Mouse (Mus musculus) splenic B cell, adult 2 months (primary cell): ENCODE data around the gene Cdkl5.

Source experiments
- DNase-seq: peaks from one replicate; pipeline ENCODE4 v3.0.0-alpha.2; 2011; ENCODE audit warnings: low read depth, low spot score
- H3K27me3 ChIP-seq: 2 replicates; pipeline ENCODE4 v1.6.1; 2012; ENCODE audit warnings: mild to moderate bottlenecking, low read length, moderate library complexity, mixed read lengths; ENCODE audit not compliant: control insufficient read depth, poor library complexity, insufficient read depth, severe bottlenecking
- H3K36me3 ChIP-seq: 2 replicates; pipeline ENCODE4 v1.6.1; 2012; ENCODE audit warnings: mild to moderate bottlenecking, low read length, moderate library complexity, mixed read lengths; ENCODE audit not compliant: control insufficient read depth, poor library complexity, insufficient read depth, severe bottlenecking

Cdkl5 gene

GRCm38 (mm10) chrX:160958593-160959131 lies 35.8 kb downstream of the Cdkl5 start:
- DNase-seq: no peak
- H3K27me3 ChIP-seq: no peaks in the 10 kb centered on the region
- H3K36me3 ChIP-seq: no peaks in the 10 kb centered on the region

- Histone ChIP-seq H3K36me3 (no peaks in the 10 kb centered on the region), H3K27me3 (no peaks in the 10 kb centered on the region)
- no peak for DNase-seq
Observed at GRCm38 (mm10) chrX:160949583-160949982, 44.9 kb downstream of the Cdkl5 start.

- Histone ChIP-seq H3K36me3 (no peaks in the 10 kb centered on the region), H3K27me3 (no peaks in the 10 kb centered on the region)
- no peak for DNase-seq
Observed at GRCm38 (mm10) chrX:160944722-160945121, 49.8 kb downstream of the Cdkl5 start.

- H3K36me3 ChIP-seq: no peaks in the 10 kb centered on the region
- DNase-seq: peak; percentile 25
Observed at GRCm38 (mm10) chrX:160935541-160935940, 59.0 kb downstream of the Cdkl5 start.

GRCm38 (mm10) chrX:160930656-160931055 lies 63.8 kb downstream of the Cdkl5 start:
- peak; percentile 15 for DNase-seq
- Histone ChIP-seq H3K36me3 (no peaks in the 10 kb centered on the region), H3K27me3 (no peaks in the 10 kb centered on the region)

More at GRCm38 (mm10) chrX:160935541-160935940, 59.0 kb downstream of the Cdkl5 start:
- H3K27me3 ChIP-seq: no peaks in the 10 kb centered on the region

GRCm38 (mm10) chrX:160928870-160929269 lies 65.6 kb downstream of the Cdkl5 start:
- H3K27me3 ChIP-seq: no peaks in the 10 kb centered on the region
- no peak for DNase-seq
- no peaks in the 10 kb centered on the region for H3K36me3 ChIP-seq

- H3K27me3 ChIP-seq: no peaks in the 10 kb centered on the region
- H3K36me3 ChIP-seq: no peaks in the 10 kb centered on the region
- no peak for DNase-seq
Observed at GRCm38 (mm10) chrX:160919022-160919637, 75.4 kb downstream of the Cdkl5 start.

GRCm38 (mm10) chrX:160906952-160907351 lies 87.6 kb downstream of the Cdkl5 start, which contains the start of gene Gja6:
TSS of gene Gja6 (minus strand) at chrX:160907052.
- Histone ChIP-seq H3K36me3 (no peaks in the 10 kb centered on the region), H3K27me3 (no peaks in the 10 kb centered on the region)
- no peak for DNase-seq

GRCm38 (mm10) chrX:160906477-160906876 lies 88.0 kb downstream of the Cdkl5 start:
- no peaks in the 10 kb centered on the region for H3K27me3 ChIP-seq
- no peak for DNase-seq
- H3K36me3 ChIP-seq: no peaks in the 10 kb centered on the region

- H3K27me3 ChIP-seq: no peaks in the 10 kb centered on the region
- H3K36me3 ChIP-seq: no peaks in the 10 kb centered on the region
- DNase-seq: no peak
Observed at GRCm38 (mm10) chrX:160905913-160906312, 88.6 kb downstream of the Cdkl5 start.

GRCm38 (mm10) chrX:160905041-160905678 lies 89.3 kb downstream of the Cdkl5 start:
- Histone ChIP-seq H3K36me3 (no peaks in the 10 kb centered on the region), H3K27me3 (no peaks in the 10 kb centered on the region)
- no peak for DNase-seq

GRCm38 (mm10) chrX:160901118-160901517 lies 93.4 kb downstream of the Cdkl5 start:
- Histone ChIP-seq H3K36me3 (no peaks in the 10 kb centered on the region), H3K27me3 (no peaks in the 10 kb centered on the region)
- DNase-seq: no peak

- H3K27me3 ChIP-seq: no peaks in the 10 kb centered on the region
- no peaks in the 10 kb centered on the region for H3K36me3 ChIP-seq
- no peak for DNase-seq
Observed at GRCm38 (mm10) chrX:160892077-160892476, 102.4 kb downstream of the Cdkl5 start.

GRCm38 (mm10) chrX:160886301-160886700 lies 108.2 kb downstream of the Cdkl5 start:
- no peak for DNase-seq
- Histone ChIP-seq H3K27me3 (no peaks in the 10 kb centered on the region), H3K36me3 (no peaks in the 10 kb centered on the region)

- DNase-seq: no peak
- no peaks in the 10 kb centered on the region for H3K27me3 ChIP-seq
- no peaks in the 10 kb centered on the region for H3K36me3 ChIP-seq
Observed at GRCm38 (mm10) chrX:160866576-160866975, 127.9 kb downstream of the Cdkl5 start.
